Mouse (Mus musculus) brain, embryonic 14.5 days (tissue): ENCODE measurements around the gene Prf1.

Source experiments
- CTCF ChIP-seq: fragments of 200-500 bp; IDR thresholded peaks from 2 replicates; pipeline ENCODE4 v1.5.1; 2012; ENCODE audit warnings: inconsistent platforms, mild to moderate bottlenecking, moderate library complexity, borderline replicate concordance; ENCODE audit not compliant: insufficient read depth, insufficient read length; ENCODE audit errors: extremely low read depth
- POLR2A ChIP-seq: fragments of 200-500 bp; IDR thresholded peaks from 2 replicates; pipeline ENCODE4 v1.6.1; 2012; ENCODE audit warnings: mild to moderate bottlenecking, inconsistent platforms, borderline replicate concordance; ENCODE audit not compliant: poor library complexity, insufficient read depth, insufficient read length, severe bottlenecking; ENCODE audit errors: extremely low read depth

- TF ChIP-seq CTCF (no peak), POLR2A (no peak)
Measured at GRCm38 (mm10) chr10:61337665-61338064, 40.0 kb downstream of the Prf1 start.
